Mouse (Mus musculus) mouse embryonic stem cell (cell line): Measurements from ENCODE around the gene Spag16.

Experiments
- in situ Hi-C, 2 experiments: fragments of 300-500 bp; cut with MboI; formaldehyde crosslinking; loops; 1 replicate in 1 of 2; 3 replicates in 1 of 2; pipeline ENCODE4 v1.14.3; 2019 to 2020; ENCODE audit warnings: low sequenced_read_pairs in 2 of 2, low pct_unique_long_range_greater_than_20kb in 1 of 2, mixed read lengths in 1 of 2; ENCODE audit not compliant: unreplicated experiment in 1 of 2

Gene Spag16

GRCm38 (mm10) chr1:70725655-70726066, 898.9 kb downstream of the Spag16 start, which contains the start of gene Vwc2l:
Vwc2l (plus strand) TSS chr1:70725715.
- in situ Hi-C loops, result no loop called here
